17 mouse cellular contexts compared by ENCODE assay signal in genomic region chr6:86800467-86800866, GRCm38 (mm10).
"Had no signal": no experiment of that assay in that cellular context is flagged by ENCODE, and none has a peak within 500 bp of the region (broad histone marks: within the 10 kb centered on the region; RNA-seq: fewer than 3 reads in every experiment).

No protein-coding gene starts in this region.

- DNase-seq: left cerebral cortex, postnatal 4 days; liver; liver, embryonic 13.5 days; liver, postnatal 0 days; lung, adult 18-20 months; lung, adult 2 months; lung, embryonic 14.5 days; lung, postnatal 10 days; lung, postnatal 14 days; lung, postnatal 36 days; lung, postnatal 4 days; midbrain, embryonic 14.5 days had no signal

- ATAC-seq: liver, embryonic 12.5 days; liver, postnatal 0 days; lung, postnatal 0 days; midbrain, embryonic 13.5 days; midbrain, embryonic 15.5 days; midbrain, embryonic 16.5 days had no signal
